Mouse (Mus musculus): ENCODE results near the gene Ugt2b1. TPM values are rescaled to one million over a fixed set of nuclear protein-coding genes. Genes with fewer than 3 reads are reported as not detected.

Ugt2b1 gene
- polyA plus RNA-seq (2012; ENCODE audit: low replicate concordance), result not detected in 2 replicates

DNA sequence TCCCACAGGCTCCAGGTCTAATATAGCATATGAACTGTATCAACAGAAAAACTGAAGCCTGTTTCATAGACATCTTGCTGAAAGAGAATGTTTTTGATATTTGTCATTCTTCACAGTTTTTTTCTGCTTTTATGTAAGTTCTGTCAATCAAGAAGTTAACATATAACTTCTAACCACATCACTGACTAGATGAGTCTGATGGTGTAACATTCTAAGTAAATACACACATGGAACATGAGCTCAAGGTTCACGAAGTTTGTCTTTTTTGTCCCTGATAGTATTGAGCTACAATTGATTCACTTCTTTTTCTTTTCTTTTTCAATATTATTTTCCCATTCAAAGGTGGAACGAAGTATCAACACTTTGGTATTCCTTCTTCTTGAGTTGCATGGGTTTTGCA, at the start of gene Ugt2b1:
Gene Ugt2b1 (minus strand): TSS at position 105 of the 400 bp plus-strand sequence.

DNA sequence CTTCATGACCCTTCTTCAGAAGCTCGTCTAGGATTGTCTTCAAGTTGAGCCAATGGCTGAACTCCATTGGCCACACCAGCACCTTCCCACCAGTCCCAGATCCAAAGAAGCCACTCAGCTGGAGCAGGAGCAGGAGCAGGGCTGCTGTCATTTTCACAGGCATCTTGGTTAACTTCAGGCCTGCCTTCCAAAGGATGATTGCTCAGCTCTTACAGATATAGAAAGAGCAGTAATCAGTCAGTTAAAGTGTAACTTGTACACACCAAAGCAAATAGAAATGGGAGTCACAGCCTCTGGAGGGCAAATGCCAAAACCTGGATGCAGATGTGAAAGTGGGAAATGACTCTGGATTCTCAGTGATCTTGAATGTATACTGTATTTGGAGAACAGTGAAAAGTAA, 19.6 kb downstream of the Ugt2b1 start, which contains the start of gene Ugt2b34:
Gene Ugt2b34 (minus strand): TSS at position 180 of the 400 bp plus-strand sequence.

Other genes with a start within 250 kb of the Ugt2b1 start
- gene Tmprss11e, start 180.7 kb downstream of the Ugt2b1 start, polyA plus RNA-seq (2012; ENCODE audit: low replicate concordance), result not detected in 2 replicates
- gene Ythdc1, start 122.3 kb downstream of the Ugt2b1 start, polyA plus RNA-seq (2012; ENCODE audit: low replicate concordance), result 29.4 and 34.8 TPM in 2 replicates
- not detected in 2 replicates for gene Ugt2b34, start 19.6 kb downstream of the Ugt2b1 start, polyA plus RNA-seq (2012; ENCODE audit: low replicate concordance)
- not detected in 2 replicates for gene Ugt2b35, start 74.3 kb upstream of the Ugt2b1 start, polyA plus RNA-seq (2012; ENCODE audit: low replicate concordance)
- not detected in 2 replicates for gene Ugt2b36, start 166.0 kb upstream of the Ugt2b1 start, polyA plus RNA-seq (2012; ENCODE audit: low replicate concordance)
- gene Ugt2b5, start 213.8 kb upstream of the Ugt2b1 start, polyA plus RNA-seq (2012; ENCODE audit: low replicate concordance), result not detected in 2 replicates

All from hematopoietic multipotent progenitor cell, adult 10-12 weeks (in vitro differentiated cells).